Mouse (Mus musculus) spleen, embryonic (tissue): Measurements from ENCODE around the gene Mef2c.

Experiments used
- CTCF ChIA-PET: fragments of 350-600 bp; sonication (Branson Sonifier 250); formaldehyde crosslinking; loops from one replicate; lab custom pipeline; 2022; lab: Charles Lee

Mef2c gene

GRCm38 (mm10) chr13:83503919-83504318 lies at the start of gene Mef2c:
Gene Mef2c, plus strand, starts transcription at chr13:83504034.
- CTCF ChIA-PET: no interaction called here

- CTCF ChIA-PET: no interaction called here
Observed at GRCm38 (mm10) chr13:83458729-83459128, 45.1 kb upstream of the Mef2c start.

- CTCF ChIA-PET: no interaction called here
Observed at GRCm38 (mm10) chr13:83459600-83459999, 44.2 kb upstream of the Mef2c start.

GRCm38 (mm10) chr13:83460620-83461019 lies 43.2 kb upstream of the Mef2c start:
- CTCF ChIA-PET: no interaction called here

- CTCF ChIA-PET: no interaction called here
Observed at GRCm38 (mm10) chr13:83461556-83461955, 42.3 kb upstream of the Mef2c start.

- CTCF ChIA-PET: no interaction called here
Observed at GRCm38 (mm10) chr13:83466756-83467155, 37.1 kb upstream of the Mef2c start.

- CTCF ChIA-PET: no interaction called here
Observed at GRCm38 (mm10) chr13:83468794-83469193, 35.0 kb upstream of the Mef2c start.

GRCm38 (mm10) chr13:83473755-83474154 lies 30.1 kb upstream of the Mef2c start:
- CTCF ChIA-PET: no interaction called here

- CTCF ChIA-PET: no interaction called here
Observed at GRCm38 (mm10) chr13:83480388-83480787, 23.4 kb upstream of the Mef2c start.

GRCm38 (mm10) chr13:83481310-83481709 lies 22.5 kb upstream of the Mef2c start:
- CTCF ChIA-PET: interaction anchor here (0.7 kb wide), 1 partner anchor 141 kb away, joined by 5 read pairs; no protein-coding TSS in a partner anchor

- CTCF ChIA-PET: no interaction called here
Observed at GRCm38 (mm10) chr13:83482087-83482486, 21.7 kb upstream of the Mef2c start.

- CTCF ChIA-PET: interaction anchor here (0.7 kb wide), 1 partner anchor 1544 kb away, joined by 7 read pairs; no protein-coding TSS in a partner anchor
Observed at GRCm38 (mm10) chr13:83484215-83484614, 19.6 kb upstream of the Mef2c start.

GRCm38 (mm10) chr13:83484721-83485369 lies 19.0 kb upstream of the Mef2c start:
- CTCF ChIA-PET: interaction anchor here (0.6 kb wide), 1 partner anchor 17 kb away, joined by 3 read pairs; no protein-coding TSS in a partner anchor

- CTCF ChIA-PET: no interaction called here
Observed at GRCm38 (mm10) chr13:83492051-83492450, 11.8 kb upstream of the Mef2c start.

GRCm38 (mm10) chr13:83497708-83498107 lies 6.1 kb upstream of the Mef2c start:
- CTCF ChIA-PET: no interaction called here

- CTCF ChIA-PET: no interaction called here
Observed at GRCm38 (mm10) chr13:83499526-83499925, 4.3 kb upstream of the Mef2c start.

- CTCF ChIA-PET: interaction anchor here (1.1 kb wide), 1 partner anchor 1120 kb away, joined by 4 read pairs; no protein-coding TSS in a partner anchor
Observed at GRCm38 (mm10) chr13:83507687-83508086, 3.9 kb downstream of the Mef2c start.

GRCm38 (mm10) chr13:83515013-83515547 lies 11.2 kb downstream of the Mef2c start:
- CTCF ChIA-PET: no interaction called here

GRCm38 (mm10) chr13:83517660-83518609 lies 14.1 kb downstream of the Mef2c start:
- CTCF ChIA-PET: interaction anchor here (0.6 kb wide), 1 partner anchor 15 kb away, joined by 3 read pairs; no protein-coding TSS in a partner anchor

- CTCF ChIA-PET: no interaction called here
Observed at GRCm38 (mm10) chr13:83520807-83521206, 17.0 kb downstream of the Mef2c start.

GRCm38 (mm10) chr13:83523232-83523969 lies 19.6 kb downstream of the Mef2c start:
- CTCF ChIA-PET: interaction anchor here (1.2 kb wide), 1 partner anchor 118 kb away, joined by 3 read pairs; no protein-coding TSS in a partner anchor
